Mouse (Mus musculus) liver, adult 2 months (tissue): ENCODE measurements around the gene Tmem184b. TPM values are rescaled to one million over a fixed set of nuclear protein-coding genes. Genes with fewer than 3 reads are reported as not detected.

Source experiments
- DNase-seq: peaks from one replicate; pipeline ENCODE4 v3.0.0-alpha.2; 2011; ENCODE audit warnings: low read depth, low spot score; ENCODE audit errors: extremely low read depth
- H3K27ac ChIP-seq: fragments of 200-500 bp; replicated peaks from 2 replicates; pipeline ENCODE4 v1.5.1; 2012; ENCODE audit warnings: low read depth, mild to moderate bottlenecking, control low read depth, inconsistent platforms, low read length; ENCODE audit not compliant: insufficient read depth
- H3K27me3 ChIP-seq: fragments of 200-500 bp; 2 replicates; pipeline ENCODE4 v1.6.1; 2012; ENCODE audit warnings: mild to moderate bottlenecking, moderate library complexity, low read length, inconsistent platforms; ENCODE audit not compliant: control insufficient read depth, insufficient read depth
- H3K36me3 ChIP-seq: fragments of 200-500 bp; 2 replicates; pipeline ENCODE4 v1.6.1; 2012; ENCODE audit warnings: low read length, inconsistent platforms; ENCODE audit not compliant: control insufficient read depth, insufficient read depth
- H3K4me1 ChIP-seq: fragments of 200-500 bp; 2 replicates; pipeline ENCODE4 v1.6.1; 2011; ENCODE audit warnings: low read length; ENCODE audit not compliant: control insufficient read depth, insufficient read depth
- H3K4me3 ChIP-seq: fragments of 200-500 bp; 2 replicates; pipeline ENCODE4 v1.5.1; 2011; ENCODE audit warnings: low read depth, mild to moderate bottlenecking, control low read depth, low read length, moderate library complexity; ENCODE audit not compliant: insufficient read depth
- H3K79me2 ChIP-seq: fragments of 200-500 bp; 2 replicates; pipeline ENCODE4 v1.6.1; 2012; ENCODE audit warnings: inconsistent platforms, mild to moderate bottlenecking, low read length, moderate library complexity; ENCODE audit not compliant: control insufficient read depth, insufficient read depth
- H3K9ac ChIP-seq: fragments of 200-500 bp; 2 replicates; pipeline ENCODE4 v1.6.1; 2012; ENCODE audit warnings: low read depth, mild to moderate bottlenecking, control low read depth, inconsistent platforms, low read length
- CTCF ChIP-seq: fragments of 200-500 bp; IDR thresholded peaks from 2 replicates; pipeline ENCODE4 v1.5.1; 2011; ENCODE audit warnings: low read depth, low read length, control low read depth
- POLR2A ChIP-seq: fragments of 200-500 bp; IDR thresholded peaks from 2 replicates; pipeline ENCODE4 v1.6.1; 2011; ENCODE audit warnings: low read length, control low read depth; ENCODE audit not compliant: insufficient read depth; ENCODE audit errors: extremely low read depth
- WGBS: fragments of 180-500 bp; shearing (Covaris S2); methylation state at CpG from one replicate; pipeline ENCODE4 v1.1.7; 2018; 5-methylcytosine and 5-hydroxymethylcytosine counted together
- polyA plus RNA-seq: library from polyadenylated mRNA; depleted of rRNA; stranded (reverse); fragments of >200 nt; gene quantifications from 2 replicates; pipeline ENCODE4 v1.2.3, GENCODE M21; 2012
- total RNA-seq: library from RNA; depleted of rRNA; stranded (reverse); fragments of >200 nt; gene quantifications from 2 replicates; pipeline ENCODE4 v1.2.3, GENCODE M21; 2014

Tmem184b gene
- total and polyA plus RNA-seq, 2 experiments: 6.0 to 48.7 TPM

DNA sequence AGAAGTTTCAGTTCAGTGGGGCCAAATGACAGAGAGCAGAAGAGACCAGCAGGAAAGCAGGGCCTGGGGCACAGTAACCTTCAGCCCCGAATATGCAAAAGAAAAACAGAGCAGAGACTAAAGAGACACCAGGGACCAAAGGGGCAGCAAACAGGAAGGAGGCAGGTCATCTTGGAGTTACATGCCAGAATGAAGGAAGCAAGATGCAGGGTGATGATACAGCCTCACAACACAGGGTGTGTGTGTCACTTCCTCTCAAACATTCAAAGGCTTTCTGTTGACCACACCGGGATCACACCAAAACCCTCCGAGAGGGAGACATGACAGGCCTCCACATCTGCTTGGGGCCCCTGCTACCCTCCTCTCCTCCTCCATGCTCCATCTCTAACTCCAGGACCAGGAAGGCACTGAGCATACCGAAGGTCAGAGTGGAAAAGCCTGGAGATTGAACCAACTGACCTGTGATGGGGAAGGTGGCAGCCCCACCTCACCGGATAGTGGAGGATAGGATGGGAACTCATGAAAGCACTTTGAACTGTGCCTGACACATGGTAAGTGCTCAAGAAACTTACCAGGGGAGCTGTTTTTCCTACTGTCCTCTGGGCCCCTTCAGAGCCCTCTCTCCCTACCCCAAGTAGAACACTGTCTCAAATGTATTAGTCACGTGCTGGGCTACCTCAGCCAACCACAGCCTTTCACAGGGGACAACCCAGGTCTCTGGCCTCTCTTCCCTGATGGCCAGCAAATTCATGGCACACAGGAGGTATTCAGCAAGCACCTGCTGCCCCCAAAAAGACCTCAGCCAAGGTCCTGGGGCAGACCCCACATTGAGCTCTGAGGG, 3.0 kb downstream of the Tmem184b start:
- Histone ChIP-seq H3K4me1 (peaks cover 21% of the 10 kb centered on the region), H3K27me3 (no peaks in the 10 kb centered on the region), H3K36me3 (no peaks in the 10 kb centered on the region), H3K27ac (no peak overlapping the region; the same call in 1 of the 2 replicates), H3K4me3 (no peak overlapping the region), H3K9ac (no peak overlapping the region), H3K79me2 (peaks cover 60% of the 10 kb centered on the region)
- DNase-seq: no peak
- WGBS: 59% methylated on average over 6 of the region's 6 CpGs
- TF ChIP-seq CTCF (no peak), POLR2A (no peak)

DNA sequence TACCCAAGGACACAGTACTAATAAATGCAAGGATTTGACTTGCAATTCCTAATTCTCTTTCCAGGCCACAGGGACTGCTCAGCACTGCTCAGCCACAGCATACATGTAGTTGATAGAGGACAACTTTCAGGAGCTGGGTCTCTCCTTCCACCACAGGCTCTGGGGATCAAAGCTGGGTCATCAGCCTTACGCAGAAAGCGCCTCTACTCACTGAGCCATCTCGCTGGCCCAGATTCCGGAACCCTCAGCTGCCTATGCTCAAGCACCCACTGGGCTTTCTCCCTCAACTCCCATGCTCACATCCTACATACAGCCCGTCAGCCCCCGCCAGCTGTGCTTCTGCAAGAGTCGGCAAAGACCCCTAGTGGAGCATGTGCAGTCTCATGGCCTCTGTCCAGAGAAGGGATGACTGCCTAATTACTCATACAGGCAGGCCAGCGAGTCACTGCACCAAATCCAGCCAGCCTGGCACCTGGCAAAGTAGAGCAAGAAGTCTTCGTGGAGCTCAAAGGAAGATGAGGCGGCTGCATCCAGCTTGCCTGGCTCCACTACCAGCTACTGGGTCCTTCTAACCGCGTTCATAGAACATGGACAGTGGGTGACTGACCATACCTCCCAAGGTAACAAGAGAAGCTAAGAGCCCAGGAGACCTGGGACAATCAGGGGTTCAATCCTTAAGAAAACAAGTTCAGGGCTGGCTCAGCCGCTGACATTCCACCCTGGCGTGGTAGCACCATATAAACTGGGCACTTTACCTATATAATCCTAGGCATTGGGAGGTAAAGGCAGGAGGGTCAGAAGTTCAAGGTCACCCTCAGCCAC, 3.9 kb downstream of the Tmem184b start:
- Histone ChIP-seq H3K4me1 (peaks cover 23% of the 10 kb centered on the region), H3K36me3 (no peaks in the 10 kb centered on the region), H3K27ac (no peak overlapping the region), H3K9ac (no peak overlapping the region), H3K79me2 (peaks cover 64% of the 10 kb centered on the region), H3K4me3 (no peak overlapping the region), H3K27me3 (no peaks in the 10 kb centered on the region)
- WGBS: 88% methylated on average over 14 of the region's 14 CpGs
- TF ChIP-seq POLR2A (no peak), CTCF (no peak)
- no peak for DNase-seq

DNA sequence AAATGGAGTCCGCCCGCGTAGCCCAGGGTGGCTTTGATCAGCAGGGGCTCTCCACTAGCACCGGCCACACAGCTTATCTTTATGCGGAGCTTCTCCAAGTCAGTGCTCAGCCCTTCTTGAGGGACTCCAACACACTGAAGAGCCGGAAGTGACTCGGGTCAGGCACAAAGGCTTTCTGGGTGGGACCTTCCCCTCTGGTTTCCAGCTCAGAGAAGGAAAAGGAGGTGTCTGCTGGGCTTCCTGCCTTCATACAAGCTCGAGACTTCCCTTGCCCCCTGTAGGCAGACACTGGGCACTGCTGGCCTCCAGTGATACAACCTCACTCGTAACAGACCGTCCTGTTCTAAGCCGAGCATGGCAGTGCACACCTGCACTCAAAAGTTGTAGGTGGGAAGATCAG, 6.6 kb downstream of the Tmem184b start:
- TF ChIP-seq POLR2A (no peak), CTCF (peak; percentile 74)
- Histone ChIP-seq H3K4me1 (peaks cover 31% of the 10 kb centered on the region), H3K79me2 (peaks cover 52% of the 10 kb centered on the region), H3K4me3 (peak overlapping the region; percentile 19), H3K27ac (peak overlapping the region; percentile 20; the same call in 1 of the 2 replicates), H3K27me3 (no peaks in the 10 kb centered on the region), H3K9ac (no peak overlapping the region), H3K36me3 (no peaks in the 10 kb centered on the region)
- DNase-seq: peak; percentile 28
- WGBS: 77% methylated on average over 11 of the region's 11 CpGs

DNA sequence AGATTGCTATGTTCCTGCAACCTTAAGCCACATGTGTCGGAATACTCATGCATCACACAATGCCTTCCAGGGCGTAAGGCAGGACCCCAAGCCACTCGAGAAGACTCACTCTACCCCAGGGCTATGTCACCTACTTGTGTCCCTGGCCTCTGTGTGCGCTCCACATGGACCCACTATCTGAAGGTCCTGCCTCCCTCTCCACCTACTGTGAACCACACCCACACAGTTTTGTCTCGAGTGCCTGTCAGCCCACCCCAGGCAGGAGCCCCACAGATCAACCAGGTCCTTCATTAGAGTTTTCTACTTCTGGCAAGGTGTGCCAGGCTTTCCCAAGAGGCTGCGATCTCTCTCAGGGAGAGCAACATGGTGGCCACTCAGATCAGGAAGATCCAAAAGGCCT, 8.1 kb downstream of the Tmem184b start:
- Histone ChIP-seq H3K27ac (no peak overlapping the region), H3K79me2 (peaks cover 38% of the 10 kb centered on the region; the same call in 1 of the 2 replicates), H3K27me3 (no peaks in the 10 kb centered on the region), H3K4me1 (peaks cover 37% of the 10 kb centered on the region), H3K9ac (no peak overlapping the region), H3K4me3 (no peak overlapping the region), H3K36me3 (no peaks in the 10 kb centered on the region)
- DNase-seq: no peak
- no peak for TF ChIP-seq POLR2A
- TF ChIP-seq CTCF: no peak
- WGBS: 87% methylated on average over 6 of the region's 6 CpGs

DNA sequence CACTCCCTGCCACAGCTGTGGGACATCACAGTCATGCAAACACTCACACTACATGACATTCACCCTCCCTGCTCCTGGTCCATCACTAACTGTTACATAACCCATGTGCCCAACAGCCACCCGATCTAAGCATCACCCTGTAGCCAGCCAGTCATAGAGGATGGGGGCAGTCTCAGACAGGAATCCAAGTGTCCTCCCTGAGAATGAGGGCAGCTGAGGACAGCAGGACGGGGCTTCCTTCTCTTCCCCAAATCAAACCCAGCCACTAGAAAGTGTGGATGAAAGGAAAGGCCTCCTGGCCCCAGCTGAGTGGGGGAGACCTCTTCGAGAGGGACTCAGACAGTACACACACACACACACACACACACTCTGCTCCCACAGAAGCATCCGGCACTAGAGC, 8.5 kb downstream of the Tmem184b start:
- Histone ChIP-seq H3K9ac (no peak overlapping the region), H3K36me3 (no peaks in the 10 kb centered on the region), H3K79me2 (peaks cover 37% of the 10 kb centered on the region; the same call in 1 of the 2 replicates), H3K27ac (no peak overlapping the region), H3K4me3 (no peak overlapping the region), H3K27me3 (no peaks in the 10 kb centered on the region), H3K4me1 (peaks cover 38% of the 10 kb centered on the region)
- no peak for DNase-seq
- TF ChIP-seq CTCF (no peak), POLR2A (no peak)
- WGBS: 73% methylated on average over 4 of the region's 4 CpGs
